Mouse (Mus musculus) gastrocnemius, postnatal 10 days (tissue): Measurements from ENCODE around the gene Zfp791. TPM values are rescaled to one million over a fixed set of nuclear protein-coding genes. Genes with fewer than 3 reads are reported as not detected.
"Not testable (repeated sequence)": the region's sequence is repeated elsewhere in the genome, so short reads cannot be mapped to it uniquely, and the experiment has no call there.

Experiments
- DNase-seq: peaks from one replicate; pipeline ENCODE4 v3.0.0; 2021; ENCODE audit warnings: mixed read lengths
- total RNA-seq, 2 experiments: library from RNA; stranded (reverse); gene quantifications; 2 replicates each; pipeline ENCODE4 v1.2.3; 2021

The Zfp791 gene
- total RNA-seq, 2 experiments from 2014 or later = 0.79 to 1.0 TPM

DNA sequence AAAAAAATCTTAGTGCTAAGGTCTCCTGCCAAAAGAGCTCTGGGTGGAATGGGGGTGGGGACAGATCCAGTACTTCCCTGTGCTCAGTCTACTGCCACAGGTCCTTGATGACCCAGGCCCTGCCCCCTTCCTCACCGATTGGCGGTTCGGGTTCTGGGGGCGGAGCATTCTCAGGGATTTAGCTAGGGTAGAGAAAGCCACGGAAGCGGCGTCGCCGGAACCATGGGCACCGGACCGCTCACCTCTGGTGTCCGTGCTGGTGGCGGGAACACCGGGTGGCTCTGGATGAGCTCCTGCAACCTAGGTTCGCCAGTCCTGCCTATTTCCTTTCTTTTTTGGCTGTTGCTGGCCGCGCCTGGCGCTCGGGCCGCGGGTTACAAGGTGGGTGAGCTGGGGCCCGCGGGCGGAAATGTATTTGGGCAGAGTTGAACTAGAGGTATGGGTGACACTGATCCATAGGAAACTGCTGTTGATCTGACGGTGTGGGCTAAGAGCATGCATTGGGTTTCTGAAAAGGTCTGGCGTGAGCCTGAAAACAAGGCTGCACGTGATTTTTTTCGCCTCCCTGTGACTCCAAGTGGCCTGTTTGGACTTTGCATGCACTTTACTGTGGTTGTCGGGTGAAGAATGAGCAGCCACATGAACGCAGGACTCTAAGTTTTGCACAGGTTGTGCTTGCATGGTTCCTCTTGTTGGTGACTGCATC lies 39.6 kb downstream of the Zfp791 start, which contains the start of gene Man2b1:
Gene Man2b1, plus strand, starts transcription at position 163 of the 706 bp plus-strand sequence.
- peak; percentile 80 for DNase-seq

DNA sequence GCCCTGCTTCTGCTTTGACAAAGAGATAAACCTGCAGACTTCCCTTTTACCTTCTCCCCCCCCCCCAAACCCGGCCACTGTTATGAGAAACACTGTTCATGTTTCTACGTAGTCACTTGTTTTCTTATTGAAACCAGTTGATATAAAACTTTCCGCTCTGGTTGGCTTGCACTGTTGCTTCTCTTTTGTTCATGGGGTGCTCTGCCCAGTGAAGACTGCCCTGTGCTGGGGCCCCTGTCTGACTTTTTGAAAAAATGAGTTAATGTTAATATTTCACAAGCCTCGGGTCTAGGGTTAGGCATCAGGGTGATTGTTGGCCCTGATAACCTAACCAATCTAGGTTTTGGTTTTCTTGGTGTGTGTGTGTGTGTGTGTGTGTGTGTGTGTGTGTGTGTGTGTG lies 40.7 kb downstream of the Zfp791 start:
- DNase-seq = not testable (repeated sequence)

- no peak for DNase-seq
Observed at GRCm38 (mm10) chr8:85081216-85081555, 41.7 kb downstream of the Zfp791 start, which contains the start of gene Wdr83. Wdr83 (minus strand) TSS chr8:85081306.

DNA sequence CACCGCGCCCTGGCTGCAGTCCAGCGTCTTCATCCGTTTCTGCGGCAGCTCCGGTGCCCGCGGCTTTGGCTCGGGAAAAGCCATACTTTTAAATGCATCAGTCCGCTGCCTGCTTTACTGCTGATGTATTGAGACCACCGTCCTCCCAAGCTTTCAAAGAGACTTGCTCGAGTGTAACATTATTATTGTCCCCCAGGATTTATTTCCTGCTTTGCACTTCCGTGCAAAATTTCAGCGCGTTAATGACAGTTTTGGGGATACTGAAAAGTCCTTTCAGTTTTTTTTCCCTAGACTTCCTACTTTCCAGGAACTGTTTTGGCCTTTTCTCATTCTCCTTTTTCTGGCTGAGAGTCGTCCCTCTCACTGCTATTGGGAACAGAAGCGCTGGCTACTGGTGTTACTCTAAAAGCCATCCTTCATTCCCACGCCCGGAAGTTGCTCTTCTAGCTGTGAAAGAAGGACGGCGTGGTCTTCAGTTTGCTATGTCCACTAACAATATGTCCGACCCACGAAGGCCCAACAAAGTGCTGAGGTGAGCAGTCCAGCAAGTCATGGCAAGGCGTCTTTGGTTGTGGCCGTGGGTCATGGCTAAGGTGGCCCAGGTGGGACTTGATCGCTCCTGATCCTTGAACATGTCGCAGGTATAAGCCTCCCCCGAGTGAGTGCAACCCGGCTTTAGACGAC lies 42.2 kb downstream of the Zfp791 start, which contains the start of gene Wdr83os:
Gene Wdr83os, plus strand, starts transcription at position 209 of the 684 bp plus-strand sequence.
- DNase-seq = peak; percentile 54

- DNase-seq = no peak
Observed at GRCm38 (mm10) chr8:85080214-85080531, 42.7 kb downstream of the Zfp791 start.

DNA sequence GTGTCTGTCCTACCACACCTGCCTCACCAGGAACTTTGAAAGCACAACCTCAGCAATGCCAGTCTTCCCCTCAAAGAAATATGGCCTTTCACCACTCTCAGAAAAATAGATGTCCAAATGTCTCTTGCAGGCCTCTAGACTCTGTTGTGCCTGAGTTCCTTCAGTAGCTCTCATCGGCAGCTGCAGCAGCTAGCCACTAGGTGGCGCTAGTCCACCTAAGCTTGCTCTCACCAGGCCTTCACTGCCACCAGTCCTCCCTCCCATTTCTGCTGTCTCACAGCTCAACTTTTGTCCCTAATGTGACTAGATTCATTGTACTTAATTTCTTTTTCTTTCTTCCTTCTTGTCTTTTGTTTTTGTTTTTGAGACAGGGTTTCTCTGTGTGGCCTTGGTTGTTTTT lies 45.9 kb downstream of the Zfp791 start:
- DNase-seq = peak; percentile 74

DNA sequence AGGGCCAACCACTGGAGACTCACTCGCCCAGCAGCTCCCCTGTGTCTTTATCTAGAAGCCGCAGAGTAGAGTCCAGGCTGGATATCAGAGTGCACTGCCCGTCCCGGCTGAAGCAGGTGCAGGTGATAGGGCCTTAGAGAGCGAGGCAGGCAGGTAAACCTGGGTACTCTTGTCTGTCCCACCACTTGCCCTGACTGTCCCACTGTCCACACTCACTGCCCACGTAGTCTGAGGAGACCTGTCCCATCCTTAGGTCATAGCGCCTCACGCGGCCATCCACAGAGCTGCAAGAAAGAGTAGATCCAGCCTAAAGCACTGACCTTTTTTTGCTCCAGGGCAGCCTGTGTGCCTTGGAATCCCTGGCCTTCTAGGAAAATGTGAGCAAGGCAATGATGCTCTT lies 46.9 kb downstream of the Zfp791 start:
- peak; percentile 57 for DNase-seq

DNA sequence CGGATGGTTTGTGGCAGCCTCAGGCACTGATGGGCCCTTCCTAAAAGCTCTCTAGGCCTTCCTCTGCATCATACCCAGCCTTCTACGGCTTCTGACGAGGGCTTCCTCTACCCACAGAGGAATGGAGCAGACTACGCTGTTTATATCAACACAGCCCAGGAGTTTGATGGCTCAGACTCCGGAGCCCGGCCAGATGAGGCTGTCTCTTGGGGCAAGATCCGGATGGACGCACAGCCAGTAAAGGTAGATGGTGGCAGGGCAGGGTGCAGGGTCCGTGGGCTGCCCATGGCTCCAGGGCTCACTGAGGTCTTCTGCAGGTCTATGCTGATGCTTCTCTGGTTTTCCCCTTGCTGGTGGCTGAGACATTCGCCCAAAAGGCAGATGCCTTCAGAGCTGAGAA lies 48.3 kb downstream of the Zfp791 start:
- no peak for DNase-seq

GRCm38 (mm10) chr8:85074167-85074566 lies 48.7 kb downstream of the Zfp791 start:
- DNase-seq = no peak

DNA sequence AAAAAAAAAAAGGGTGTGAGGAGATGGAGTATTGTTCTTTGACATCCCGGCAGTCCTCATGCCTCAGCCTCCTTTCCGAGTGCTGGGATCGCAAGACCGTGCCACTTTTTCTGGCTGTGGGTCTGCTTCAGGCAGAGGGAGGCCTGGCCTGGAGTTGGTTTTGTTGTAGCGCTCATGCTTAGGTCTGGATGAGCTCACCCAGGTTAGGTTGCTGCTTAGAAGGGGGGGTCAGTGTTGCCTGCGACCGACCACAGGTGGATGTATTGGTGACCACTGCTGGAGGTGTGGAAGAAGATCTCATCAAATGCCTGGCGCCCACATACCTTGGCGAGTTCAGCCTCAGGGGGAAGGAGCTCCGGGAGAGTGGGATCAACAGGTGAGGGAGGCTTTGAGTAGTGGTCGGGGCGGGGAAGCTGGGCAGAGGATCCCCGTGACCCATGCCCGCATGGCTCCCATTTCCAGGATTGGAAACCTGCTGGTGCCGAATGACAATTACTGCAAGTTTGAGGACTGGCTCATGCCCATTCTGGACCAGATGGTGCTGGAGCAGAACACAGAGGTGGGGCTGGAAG lies 49.8 kb downstream of the Zfp791 start:
- no peak for DNase-seq

DNA sequence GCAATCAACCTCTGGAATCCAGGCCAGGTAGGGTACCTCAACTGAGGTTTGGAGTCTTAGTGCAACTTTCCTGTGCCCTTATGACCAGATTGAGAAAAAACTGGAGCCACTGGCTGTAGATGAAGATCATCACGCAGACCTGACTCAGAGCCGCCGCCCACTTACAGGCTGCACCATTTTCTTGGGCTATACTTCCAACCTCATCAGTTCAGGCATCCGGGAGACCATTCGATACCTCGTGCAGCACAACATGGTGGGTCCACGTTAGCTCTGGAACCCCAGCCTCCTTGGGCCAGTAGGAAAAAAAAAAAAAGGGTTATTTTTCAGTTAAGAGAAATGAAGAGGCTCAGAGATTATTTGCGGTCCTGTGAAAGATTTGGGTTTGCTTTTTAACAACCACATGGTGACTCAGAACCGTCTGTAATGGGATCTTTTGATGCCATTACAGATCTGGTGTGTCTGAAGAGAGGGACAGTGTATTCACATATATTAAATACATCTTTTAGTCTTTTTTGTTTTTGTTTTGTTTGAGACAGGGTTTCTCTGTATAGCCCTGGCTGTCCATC lies 50.4 kb downstream of the Zfp791 start:
- DNase-seq = no peak

DNA sequence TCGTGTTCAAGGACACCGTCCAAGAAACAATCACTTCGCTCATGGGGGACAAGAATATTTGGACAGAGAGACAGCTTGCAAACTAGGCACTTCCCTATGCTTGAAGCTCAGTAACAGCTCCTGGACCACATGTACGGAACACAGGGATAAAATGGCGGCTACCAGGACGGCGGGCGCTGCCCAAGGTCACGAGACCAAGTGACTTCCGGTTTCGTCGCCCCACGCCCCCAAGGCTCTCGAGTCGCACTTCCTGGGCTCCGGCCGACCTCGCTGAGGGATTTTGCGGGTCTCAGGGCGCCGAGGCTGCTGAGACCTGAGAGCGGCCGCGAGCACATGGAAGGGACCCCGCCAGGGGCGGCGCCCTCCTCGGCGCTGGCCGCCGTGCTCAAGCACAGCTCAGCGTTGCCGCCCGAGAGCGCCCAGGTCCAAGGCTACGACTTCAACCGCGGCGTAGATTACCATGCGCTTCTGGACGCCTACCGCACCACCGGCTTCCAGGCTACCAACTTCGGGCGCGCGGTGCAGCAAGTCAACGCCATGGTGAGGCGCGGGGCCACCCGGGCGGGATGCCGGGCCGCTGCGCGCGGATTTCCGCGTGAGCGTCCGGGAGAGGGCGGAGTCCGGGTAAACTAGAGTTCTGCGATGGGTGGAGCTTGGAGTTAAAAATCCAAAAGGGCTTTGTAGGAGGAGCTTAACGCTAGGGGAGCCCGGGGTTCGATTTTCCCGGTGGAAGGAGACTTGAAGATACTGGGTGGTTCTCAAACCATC lies 51.2 kb downstream of the Zfp791 start, which contains the start of gene Dhps:
Gene Dhps, plus strand, starts transcription at position 244 of the 768 bp plus-strand sequence.
- DNase-seq = peak; percentile 87

- DNase-seq = no peak
Observed at GRCm38 (mm10) chr8:85071041-85071440, 51.9 kb downstream of the Zfp791 start.

- no peak for DNase-seq
Observed at GRCm38 (mm10) chr8:85067982-85068381, 54.9 kb downstream of the Zfp791 start, which contains the start of gene Gm5741. Gm5741 (minus strand) TSS chr8:85067982.

DNA sequence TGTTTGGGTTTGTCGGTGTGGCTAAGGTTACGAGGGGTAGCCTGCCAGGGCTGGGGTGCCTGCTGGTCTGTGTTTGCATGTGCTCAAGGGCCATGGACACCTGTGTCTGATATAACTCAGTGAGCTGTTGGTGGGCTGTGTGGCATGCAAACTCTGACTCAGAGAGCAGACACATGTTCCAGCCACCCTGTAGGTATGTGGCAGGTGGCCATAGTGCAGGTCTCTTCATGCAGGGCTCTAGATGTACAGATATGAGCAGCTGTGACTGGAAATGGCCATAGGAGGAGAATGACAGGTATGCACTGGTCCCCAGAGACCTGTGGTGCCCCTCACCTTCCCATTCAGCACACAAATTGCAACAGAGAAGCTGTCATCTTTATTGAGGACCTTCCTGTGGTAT lies 55.7 kb downstream of the Zfp791 start:
- DNase-seq = no peak

GRCm38 (mm10) chr8:85065213-85065612 lies 57.7 kb downstream of the Zfp791 start:
- DNase-seq = no peak

GRCm38 (mm10) chr8:85062603-85063002 lies 60.3 kb downstream of the Zfp791 start:
- DNase-seq = no peak

DNA sequence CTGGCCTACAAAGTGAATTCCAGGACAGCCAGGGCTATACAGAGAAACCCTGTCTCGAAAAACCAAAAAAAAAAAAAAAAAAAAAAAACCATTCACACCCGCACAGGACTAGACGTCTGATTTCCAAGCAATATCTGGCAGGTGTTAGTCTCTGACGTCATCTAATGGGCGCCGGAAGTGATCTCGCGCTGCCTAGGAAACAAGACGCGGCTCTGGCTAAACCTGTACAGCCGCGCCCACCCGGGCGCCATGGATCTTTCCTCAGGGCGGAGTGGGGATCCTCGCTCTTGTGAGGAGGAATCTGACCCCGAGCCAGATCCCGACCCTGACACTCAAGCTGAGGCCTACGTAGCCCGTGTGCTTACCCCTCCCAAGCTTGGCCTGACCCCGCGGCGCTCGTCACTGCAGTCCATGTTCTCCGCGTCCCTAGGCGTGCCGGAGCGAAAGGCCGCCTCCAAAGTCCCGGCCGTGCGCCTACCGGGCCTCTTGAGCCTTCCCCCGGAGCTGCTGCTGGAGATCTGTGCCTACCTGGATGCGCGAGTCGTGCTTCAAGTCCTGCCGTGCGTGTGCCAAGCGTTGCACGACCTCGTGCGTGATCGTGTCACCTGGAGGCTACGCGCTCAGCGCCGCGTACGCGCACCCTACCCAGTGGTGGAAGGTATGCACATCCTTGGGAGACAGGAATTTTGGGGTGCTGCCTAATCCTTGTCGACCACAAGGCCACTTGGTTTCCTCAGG lies 62.8 kb downstream of the Zfp791 start, which contains the start of gene Fbxw9:
Gene Fbxw9, plus strand, starts transcription at position 177 of the 738 bp plus-strand sequence.
- DNase-seq = peak; percentile 84
